Mouse (Mus musculus) urinary bladder, postnatal 10 days (tissue): ENCODE measurements around the gene Lrp1.

Source experiments
- DNase-seq: peaks from one replicate; pipeline ENCODE4 v3.0.0; 2022; ENCODE audit warnings: low spot score

Lrp1 gene

GRCm38 (mm10) chr10:127500042-127500441 lies 120.9 kb downstream of the Lrp1 start:
- DNase-seq, result no peak

- DNase-seq, result no peak
These were observed 121.4 kb downstream of the Lrp1 start for GRCm38 (mm10) chr10:127499516-127499915.

DNA sequence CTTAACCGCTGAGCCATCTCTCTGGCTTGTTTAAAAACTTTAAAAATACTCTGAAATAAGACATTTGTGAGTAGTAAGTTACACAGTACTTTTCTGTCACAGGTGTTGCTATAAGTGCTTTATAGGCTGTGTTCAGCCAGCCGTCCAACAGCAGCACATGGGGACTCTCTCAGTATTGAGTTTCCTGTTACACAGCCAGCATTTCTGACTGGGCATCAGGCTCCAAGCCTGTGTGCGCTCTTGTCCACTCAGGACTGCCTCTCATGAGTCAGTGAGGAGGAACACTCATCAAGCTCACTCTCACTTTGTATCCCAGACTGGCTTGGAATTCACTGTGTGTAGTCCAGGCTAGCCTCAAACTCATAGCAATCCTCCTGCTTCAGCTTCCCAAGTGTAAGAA lies 124.8 kb downstream of the Lrp1 start:
- no peak for DNase-seq

- no peak for DNase-seq
These were observed 128.8 kb downstream of the Lrp1 start for GRCm38 (mm10) chr10:127492118-127492517.

DNA sequence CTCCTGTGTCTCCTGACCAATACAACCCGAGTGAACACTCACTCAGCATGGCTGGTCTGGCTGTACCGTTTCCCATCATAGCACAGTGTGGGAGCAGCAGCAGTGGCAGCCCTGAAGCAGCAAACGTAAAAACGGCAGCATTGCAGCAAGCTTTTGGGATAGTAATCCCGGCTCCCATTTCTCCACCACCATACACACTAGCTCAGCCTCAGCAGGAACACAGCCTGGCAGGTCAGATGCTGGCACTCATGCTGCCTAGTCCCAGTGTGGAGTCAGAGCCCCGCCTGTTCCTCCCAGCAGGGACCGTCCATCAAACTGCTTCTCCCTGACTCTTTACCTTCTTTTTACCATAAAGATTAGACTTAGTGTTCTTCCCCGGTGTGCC lies 129.8 kb downstream of the Lrp1 start:
- no peak for DNase-seq

DNA sequence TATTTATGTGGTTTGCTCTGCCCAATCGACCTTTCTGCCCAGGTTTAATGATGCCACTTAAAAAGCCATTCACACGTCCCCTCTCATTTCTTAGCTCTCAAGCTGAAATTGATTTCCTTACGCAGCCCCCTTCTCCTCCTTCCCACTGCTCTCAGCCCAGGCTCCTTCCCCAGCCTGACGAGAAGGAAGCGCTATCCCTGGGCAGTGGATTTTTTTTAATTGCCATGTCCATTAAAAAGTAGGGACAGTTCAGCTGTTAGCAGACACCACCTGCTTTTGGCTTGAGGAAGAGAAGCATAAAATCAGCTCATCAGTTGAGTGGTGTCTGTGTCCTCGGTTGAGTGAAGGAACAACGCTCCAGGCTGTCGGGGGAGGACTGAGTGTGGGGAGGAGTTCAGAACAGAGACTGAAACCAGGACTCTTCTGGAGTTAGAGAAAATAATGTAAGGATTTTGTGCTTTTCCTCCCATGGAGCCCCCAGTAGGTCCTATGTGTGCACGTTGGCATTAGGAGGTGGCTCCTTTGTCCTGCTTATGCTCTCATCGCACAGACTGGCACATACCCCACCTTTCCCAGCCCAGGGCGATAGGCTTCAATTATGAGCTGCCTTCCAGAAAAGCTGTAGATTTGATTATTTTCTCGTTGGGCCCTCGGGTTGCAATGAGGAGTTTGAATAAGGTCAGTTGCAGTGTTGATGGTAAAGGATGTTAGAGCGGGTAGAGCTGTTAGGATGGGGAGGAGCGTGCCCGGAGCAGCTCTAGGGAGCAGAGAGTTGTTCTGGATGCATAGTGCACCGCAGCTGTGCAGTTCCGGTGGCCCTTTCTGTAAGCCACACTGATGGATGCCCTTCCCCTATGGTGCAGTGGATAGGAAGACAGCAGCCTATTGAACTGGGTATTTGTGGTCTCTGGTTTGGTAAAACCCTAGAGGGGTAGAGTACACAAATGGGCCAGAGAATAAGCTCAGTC lies 130.5 kb downstream of the Lrp1 start:
- no peak for DNase-seq

DNA sequence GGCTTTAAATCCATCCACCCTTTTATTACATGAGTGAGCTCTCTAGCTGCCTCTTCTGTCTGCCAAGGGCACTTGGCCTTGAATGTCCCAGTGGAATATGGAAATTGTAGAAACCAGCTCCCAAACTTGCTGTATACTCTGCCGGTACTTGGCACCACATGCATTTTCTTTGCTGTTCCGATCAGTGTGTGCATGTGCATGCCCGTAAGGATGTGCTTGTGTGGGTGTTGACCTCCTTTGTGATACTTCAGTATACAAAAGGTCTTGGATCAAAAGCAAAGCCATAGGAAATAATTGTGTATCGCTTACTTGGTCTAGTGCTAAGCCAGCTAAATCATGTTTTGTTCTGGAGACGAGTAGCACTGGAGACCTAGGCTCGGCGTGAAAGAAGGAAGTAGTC lies 132.1 kb downstream of the Lrp1 start:
- no peak for DNase-seq
